Mouse (Mus musculus): ENCODE measurements around the gene Ttc3. TPM values are rescaled to one million over a fixed set of nuclear protein-coding genes. Genes with fewer than 3 reads are reported as not detected.
A peak's percentile ranks its signal among the peaks of the same experiment; 100 is the strongest.
"Not testable (repeated sequence)": the region's sequence is repeated elsewhere in the genome, so short reads cannot be mapped to it uniquely, and the experiment has no call there.

Ttc3 gene
- total RNA-seq (2021), result 10 to 100 TPM; 46.8 to 50.2 TPM
- long read RNA-seq, experiment 1, partial matches to known transcripts, result 4 of 10 reads
- long read RNA-seq, experiment 1, other reads (novel, unspliced or antisense), result 5 of 10 reads
- long read RNA-seq, experiment 2, partial matches to known transcripts, result 10 of 17 reads
- long read RNA-seq, experiment 2, other reads (novel, unspliced or antisense), result 6 of 17 reads

DNA sequence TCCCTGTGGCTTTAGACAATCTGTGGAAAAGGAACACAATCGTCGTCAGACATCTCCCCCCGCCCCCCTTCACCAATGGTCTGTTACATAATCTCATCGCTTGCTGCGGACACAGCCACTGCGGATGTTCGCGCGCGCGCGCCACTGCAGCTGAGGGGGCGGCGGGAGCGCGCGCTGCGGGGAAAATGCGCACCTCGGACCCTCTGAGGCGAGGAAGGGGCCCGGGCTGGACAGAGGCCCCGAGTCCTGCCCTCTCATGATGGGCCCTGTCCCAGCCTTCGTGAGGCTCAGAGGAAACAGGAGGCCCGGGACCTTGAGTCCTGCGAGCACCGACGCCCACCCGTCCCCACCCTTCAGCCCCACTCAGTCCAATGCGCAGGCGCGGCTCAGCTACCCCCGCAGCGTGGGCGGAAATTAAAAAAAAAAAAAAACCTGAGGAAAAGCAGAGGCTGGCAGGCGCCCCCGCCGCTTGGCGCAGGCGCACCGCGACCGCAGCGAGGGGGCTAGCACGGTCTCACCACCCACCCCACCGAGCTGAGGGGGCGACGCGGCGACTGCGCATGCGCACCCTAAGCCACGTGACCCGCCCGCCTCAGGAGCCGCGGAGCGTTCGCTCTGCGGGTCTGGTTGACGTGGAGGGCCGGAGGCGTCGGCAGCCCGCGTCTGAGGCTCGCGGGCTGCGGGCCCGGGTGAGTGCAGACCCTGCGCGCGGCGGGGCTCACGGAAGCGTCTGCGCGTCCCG is at the start of gene Ttc3:
Gene Ttc3, plus strand, starts transcription at position 446 of the 742 bp plus-strand sequence.
- DNase-seq, result peak; percentile 95

DNA sequence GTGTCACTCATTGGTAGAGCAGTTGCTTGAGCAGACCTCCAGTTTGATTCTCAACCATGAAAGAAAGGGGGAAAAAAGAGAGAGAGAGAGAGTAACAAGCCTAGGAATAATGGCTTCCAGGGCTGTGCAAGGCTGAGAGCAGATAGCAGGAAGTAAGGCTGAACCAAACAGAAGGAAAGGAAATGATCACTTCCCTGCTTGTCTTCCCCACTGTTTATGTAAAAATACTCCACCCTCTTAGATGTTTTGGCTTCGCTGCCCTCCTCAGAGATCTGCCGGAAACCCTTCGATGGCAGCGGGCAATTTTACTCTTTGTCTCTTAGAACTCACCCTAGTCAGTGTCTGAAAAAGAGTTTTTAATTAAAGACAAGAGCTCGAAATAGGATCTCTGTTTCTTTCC is 46.7 kb upstream of the Ttc3 start:
- no peak for DNase-seq

DNA sequence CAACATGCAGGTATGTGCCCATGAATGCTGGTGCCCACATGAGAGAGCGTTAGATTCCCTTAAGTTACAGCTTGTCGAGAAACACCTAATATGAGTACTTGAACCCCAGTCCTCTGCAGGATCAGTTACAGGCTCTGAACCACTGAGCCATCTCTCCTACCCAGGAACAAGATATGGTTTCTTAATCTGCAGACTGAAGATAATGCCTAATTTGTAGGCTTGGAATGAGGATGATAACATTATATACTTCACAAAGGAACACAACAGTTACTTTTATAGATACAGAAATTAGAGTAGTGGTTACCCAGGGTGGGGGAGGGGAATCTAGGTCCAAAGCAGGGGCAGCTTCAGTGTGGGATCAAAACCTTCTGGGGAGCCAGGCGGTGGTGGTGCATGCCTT is 44.4 kb upstream of the Ttc3 start:
- DNase-seq, result no peak

DNA sequence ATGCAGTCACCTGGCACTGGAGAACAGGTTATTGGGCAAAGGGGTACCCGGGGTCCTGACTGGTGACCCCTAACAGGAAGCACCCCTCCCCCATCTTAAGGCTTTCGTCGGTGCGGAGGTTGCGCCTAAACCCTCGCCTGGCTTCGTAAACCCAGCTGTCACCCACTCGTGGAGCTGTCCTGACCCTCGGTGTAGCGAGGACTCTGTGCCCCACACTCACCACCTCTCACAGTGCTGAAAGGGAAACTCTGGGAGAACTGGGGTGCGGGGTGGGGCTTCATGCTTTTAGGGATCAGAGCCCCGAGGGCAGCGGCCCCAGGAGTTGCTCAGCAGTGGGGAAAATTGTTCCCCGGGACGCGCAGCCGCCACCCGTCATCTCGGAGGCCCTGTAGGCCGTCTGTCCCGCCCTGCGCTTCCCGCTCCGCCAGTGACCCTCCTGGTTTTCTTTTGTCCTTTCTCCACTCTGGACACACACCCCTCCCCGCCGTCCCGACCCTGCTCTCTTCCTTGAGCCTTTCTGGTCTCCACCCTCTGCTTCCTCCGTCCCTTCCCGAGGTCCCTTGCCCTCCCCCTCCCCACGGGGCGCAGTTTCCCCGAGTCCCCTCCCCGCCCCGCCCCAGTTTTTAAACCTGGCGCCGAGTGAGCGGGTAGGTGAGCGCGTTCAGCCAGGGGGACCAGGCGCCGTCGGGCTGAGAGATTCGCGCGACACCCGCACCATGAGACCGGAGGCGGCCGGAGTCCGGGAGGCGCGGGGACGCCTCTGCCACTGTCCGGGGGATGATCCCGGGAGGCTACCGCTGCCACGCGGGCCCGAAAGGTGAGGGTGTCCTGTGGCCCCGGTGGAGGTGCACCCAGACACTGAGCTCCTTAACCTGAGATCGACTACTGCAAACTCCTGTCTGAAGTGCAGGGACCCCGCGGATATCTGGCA is 42.4 kb upstream of the Ttc3 start, which contains the start of gene Ripply3:
Gene Ripply3, plus strand, starts transcription at position 640 of the 931 bp plus-strand sequence.
- DNase-seq, result peak; percentile 40

DNA sequence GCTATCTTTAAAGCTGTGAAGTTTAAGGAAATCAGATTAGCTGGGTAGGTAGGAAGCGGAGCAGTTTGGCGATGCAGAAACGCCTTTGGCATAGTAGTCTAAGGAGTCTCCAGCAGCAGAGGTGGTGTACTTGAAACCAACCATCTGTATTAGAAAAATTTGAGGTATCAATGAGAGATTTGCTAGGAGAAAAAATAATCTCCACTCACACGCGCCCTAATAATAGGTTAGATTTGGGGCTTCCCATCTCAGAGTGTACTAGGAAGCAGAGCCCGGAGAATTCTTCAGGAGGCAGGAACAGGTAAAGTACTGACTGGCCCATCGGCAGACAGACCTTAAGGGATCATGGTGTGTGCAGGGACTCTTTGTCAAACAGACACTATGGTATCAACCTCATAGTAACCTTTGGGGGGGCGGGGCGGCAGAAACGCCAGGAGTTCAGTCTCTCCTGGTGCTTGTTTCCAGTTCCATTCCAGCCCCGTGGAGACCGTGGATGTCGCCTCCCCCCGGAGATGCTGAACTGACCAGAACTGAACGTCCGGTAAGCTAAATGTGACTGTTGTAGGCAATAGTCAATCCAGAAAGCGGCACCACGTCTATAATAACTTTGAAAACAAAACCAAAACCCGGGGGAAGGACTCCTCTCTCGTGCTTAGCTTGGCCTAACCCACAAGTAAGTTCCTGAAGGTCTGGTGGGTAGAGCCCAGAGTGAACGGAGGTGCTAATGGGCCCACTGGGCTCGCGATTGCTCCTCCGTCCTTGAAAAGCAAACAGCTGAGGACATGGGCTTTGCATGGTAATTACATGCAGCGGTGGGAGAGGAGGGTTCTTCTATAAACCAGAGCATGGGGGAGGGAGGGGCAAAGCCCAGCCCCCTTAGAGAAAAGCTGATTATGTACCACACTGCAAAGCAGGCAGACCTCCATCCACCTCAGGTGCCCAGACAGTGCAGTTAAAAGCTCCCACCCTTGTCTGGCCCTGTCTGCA is 41.2 kb upstream of the Ttc3 start:
- no peak for DNase-seq

DNA sequence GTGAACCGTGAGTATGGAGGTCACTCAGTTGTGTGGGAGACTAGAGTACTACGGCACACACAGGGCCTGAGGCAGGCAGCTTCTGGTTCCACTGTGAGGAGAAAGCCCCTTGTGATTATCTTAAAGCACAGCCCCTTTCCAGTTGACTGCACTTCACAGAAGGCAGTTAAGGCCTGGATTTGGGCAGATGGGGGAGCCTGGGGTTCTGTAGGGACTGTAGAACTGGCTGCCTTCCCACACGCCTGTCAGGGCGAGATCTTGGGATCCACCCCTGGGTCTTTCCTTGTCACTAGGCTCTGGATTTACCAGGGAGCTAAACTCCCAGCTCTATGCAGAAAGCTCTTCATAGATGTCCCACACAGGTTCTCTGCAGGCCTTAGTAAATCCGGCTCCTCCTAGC is 40.0 kb upstream of the Ttc3 start:
- DNase-seq, result no peak

DNA sequence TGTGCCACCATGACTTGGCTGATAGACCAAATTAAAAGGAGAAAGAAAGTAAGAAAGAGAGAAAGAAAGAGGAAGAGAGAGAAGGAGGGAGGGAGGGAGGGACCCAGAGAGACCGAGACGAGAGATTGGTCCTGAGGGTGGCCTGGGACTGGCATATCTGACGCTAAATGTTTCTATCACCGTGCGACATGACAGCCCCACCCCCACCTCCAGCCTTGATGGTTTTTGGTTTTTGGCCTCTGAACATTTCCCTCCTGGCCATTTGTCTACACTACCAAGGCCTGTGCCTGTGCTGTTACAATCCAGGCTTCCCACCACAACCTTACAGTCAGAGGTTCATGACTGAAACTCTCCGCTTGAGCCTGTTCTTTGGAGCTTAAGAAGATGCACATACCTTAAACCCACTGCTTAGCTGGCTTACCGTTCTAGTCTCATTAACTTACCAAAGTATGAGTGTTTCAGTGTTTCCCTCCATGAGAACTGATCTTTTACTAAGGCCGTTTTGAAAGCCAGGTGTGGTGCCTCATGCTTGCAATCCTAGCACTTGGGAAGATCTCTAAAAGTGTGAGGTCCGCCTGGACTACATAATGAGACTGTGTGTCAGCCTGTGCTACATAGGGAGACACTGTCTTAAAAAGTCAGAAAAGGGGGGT is 39.1 kb upstream of the Ttc3 start:
- DNase-seq, result no peak

DNA sequence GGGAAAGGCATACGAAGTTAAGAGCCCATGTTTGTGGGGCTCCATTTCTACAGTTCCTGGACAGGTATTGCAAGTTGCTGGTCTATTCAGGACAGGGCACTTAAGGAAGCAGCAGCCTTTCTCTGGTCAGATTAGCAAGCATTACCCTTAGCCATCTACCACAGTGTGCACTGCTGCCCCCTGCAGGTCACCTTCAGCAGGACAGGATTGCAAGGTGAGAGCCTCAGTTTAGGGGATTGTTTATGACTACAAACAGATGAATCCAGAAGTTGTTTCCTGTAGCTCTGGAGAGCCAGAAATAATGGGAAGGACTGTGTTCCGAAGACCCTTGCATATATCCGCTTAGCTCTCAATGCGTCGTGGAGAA is 38.5 kb upstream of the Ttc3 start:
- no peak for DNase-seq

DNA sequence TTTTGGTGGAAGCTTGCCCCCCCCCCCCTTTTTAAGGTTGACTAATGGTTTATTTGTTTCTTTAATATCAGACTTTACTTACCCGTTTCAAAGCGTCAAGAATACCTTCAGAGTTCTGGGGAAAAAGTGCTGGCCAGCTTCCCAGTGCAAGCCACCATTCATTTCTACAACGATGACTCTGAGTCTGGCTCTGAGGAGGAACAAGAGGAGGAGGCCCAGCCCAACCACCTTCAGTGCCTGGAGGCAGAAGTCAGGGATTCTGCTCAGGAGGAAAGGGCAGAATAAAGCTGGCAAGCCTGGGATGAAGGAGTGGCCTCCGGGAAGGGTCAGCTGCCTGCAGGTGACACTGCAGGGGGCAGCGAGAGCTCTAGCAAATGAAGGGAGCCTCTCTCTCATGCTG is 34.8 kb upstream of the Ttc3 start:
- DNase-seq, result no peak

DNA sequence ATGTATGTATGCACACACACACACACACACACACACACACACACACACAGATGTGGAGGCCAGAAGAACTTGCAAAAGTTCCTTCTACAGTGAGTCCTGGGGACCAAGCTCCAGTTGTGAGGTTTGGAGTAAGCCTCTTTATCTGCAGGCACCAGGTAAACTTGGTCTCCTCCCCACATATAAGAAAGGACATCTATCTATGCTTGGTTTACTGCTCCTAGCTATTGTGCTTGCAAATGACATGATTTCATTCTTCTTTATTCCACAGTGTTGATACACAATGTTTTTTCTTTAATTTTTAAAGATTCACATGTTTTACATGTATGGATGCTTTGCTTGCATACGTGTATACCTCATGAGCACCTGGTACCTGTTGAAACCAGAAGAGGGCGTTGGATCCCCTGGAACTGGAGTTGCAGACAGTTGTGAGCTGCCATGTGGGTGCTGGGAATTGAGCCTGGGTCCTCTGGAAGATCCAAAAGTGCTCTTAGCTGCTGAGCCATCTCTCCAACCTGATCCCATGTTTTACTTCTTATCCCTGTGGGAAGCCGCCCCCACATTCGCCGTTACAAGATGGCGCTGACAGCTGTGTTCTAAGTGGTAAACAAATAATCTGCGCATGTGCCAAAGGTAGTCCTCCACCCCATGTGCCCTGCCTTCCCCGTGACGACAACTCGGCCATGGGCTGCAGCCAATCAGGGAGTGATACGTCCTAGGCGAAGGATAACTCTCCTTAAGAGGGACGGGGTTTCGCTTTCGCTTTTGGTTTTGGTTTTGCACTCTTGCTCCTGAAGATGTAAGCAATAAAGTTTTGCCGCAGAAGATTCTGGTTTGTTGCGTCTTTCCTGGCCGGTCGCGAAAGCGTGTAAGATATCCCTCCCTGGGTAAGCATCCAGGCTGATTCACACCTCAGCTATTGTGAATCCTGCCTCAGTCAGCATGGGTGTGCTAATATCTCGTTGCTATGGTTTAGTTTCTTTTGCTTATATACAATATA is 31.0 kb upstream of the Ttc3 start:
- DNase-seq, result not testable (repeated sequence)

DNA sequence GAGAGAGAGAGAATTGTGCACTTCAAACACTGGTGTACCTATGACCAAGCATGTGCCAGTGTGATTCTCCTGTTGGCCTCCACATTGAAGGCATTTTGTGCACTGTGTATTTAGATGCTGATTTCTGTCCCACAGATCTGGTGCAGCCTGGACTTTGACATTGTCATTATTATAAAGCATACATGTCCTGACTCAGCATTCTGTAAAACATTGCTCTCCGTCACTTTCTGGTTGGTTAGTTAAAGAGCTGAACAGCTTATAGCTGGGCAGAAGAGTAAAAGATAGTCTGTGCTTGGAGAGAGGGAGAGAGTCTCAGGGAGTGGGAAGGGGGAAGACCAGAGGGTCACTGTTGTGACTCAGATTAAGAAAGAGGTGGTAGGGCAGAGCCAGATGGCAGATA is 24.7 kb upstream of the Ttc3 start:
- no peak for DNase-seq

DNA sequence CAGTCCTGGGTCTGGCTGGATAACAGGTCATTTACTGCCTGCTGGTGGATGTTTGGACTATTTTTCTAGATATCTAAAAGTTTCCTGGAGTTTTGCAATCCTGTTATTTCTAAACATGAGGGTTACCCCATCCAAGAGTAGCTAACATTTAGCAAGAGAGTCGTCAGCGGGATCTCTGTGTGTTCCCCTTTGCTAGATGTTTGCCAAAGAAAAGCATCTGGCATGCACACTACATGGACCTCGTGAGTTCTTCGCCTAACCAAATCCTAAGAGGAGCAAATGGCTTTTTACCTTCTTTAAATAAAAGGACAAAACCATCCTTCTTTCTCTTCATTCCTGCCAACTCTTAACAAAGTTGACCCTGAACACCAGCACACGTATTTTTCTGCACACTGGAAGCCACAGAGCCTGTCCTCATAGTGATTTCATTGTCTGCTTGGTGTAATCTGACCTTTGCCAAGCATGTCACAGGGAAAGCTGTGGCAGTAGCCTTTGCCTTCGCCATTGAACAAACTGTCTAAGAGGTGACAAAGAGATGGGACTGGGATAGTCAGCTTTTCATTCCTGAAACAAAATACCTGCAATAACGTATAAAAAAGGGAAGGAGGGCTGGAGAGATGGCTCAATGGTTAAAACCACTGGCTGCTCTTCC is 23.2 kb upstream of the Ttc3 start:
- no peak for DNase-seq

DNA sequence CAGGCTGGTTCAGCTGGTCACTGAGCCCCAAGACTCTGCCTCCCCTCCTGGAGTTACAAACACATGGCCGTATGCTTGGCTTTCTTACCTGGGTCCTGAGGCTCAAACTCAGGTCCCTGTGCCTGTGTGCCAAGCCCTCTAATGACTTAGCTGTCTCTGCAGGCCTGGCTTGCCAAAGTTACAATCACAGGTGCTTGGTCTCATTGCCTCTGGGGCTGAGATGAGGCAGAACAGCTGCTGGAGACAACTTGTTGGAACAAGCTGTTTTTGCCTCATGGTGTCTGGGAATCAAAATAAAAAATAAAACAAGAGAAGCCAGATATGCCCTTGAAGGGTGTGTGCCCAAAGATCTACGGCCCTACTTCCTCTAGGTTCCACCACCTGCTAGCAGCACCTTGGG is 21.6 kb upstream of the Ttc3 start:
- DNase-seq, result peak; percentile 23

DNA sequence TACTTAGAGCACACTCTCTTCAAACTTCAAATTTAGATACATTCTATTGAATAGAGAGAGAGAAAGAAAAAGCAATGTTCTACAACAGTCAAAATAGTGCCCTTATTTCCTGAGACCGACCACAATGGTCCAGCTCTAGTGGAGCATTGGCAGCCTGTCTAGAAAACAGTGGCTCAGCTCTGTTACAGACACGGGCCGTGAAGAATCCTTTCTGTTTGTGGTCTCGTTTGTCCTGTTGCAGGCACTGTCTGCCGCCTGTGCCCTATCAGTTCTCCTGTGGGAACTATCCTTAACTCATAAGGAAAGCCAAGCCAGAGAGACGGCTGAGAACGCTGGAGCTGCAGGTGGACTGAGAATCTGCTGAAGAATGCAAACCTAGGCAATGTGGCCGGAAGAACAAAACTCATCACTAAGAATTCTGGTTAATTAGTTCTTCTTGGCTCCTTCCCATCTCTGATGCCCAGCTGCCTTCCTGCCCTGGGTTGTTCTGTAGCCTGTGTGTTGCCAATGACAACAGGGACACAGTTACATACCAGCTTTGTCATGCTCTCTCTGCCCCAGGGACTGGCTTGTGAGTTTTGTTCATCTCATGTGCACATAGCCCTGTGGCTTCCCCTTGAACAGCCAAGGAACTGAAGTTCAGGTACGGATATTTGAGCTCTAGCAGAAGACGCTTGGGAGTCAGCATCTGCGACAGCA is 20.7 kb upstream of the Ttc3 start:
- no peak for DNase-seq

DNA sequence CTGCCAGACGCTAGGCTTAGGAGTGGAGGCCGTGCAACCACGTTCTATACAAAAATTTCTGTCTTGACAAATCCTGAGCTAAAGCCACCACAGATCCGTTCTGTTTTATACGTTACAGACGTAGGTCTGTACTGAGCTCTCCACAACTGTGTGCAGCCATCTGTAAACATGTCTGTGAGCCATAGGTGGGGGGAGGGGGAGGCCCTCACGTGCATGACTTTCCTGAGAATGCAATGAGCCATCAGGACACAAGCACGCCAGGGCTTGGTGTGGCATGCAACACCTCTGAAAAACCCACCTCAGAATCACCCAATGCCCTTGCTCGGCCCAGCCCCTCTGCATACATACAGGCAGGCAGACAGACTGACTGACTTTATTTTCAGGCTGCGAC is 20.1 kb upstream of the Ttc3 start:
- no peak for DNase-seq

DNA sequence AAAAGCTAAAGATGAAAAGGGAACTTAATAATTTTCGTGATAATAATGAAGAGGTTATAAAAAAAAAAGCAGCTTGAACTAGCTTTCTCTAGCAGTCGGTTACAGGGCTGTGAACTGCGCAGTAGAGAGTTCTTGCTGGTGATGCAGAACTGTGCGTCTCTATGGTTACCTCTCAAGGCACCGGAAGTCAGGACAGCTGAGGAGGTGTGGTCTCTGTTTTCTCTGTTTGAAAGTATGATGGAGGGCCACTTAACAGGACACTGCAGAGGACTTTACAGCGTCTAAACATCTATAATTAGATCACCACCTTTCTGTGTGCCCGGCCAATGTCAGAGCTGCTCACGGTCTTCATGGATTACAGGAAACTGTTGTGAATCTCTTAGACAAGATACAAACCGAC is 16.0 kb upstream of the Ttc3 start:
- no peak for DNase-seq

DNA sequence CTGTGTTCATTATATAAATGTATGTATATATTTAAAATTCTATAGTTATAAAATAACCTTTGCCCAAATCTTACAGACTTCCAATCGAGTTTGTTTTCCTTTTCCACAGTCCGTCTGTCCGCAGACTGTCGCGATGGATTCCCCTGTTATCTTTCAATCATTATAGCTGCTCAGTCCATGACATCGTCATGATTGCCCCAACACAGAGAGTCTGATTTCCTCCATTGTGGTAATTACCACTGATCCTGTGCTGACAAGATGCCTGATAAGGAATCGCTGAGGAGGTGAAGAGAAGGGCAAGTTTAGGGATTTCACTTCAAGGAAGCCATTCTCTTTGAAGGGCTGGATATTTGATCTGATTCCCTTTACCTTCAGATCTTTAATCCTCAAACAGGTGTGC is 14.4 kb upstream of the Ttc3 start:
- no peak for DNase-seq

DNA sequence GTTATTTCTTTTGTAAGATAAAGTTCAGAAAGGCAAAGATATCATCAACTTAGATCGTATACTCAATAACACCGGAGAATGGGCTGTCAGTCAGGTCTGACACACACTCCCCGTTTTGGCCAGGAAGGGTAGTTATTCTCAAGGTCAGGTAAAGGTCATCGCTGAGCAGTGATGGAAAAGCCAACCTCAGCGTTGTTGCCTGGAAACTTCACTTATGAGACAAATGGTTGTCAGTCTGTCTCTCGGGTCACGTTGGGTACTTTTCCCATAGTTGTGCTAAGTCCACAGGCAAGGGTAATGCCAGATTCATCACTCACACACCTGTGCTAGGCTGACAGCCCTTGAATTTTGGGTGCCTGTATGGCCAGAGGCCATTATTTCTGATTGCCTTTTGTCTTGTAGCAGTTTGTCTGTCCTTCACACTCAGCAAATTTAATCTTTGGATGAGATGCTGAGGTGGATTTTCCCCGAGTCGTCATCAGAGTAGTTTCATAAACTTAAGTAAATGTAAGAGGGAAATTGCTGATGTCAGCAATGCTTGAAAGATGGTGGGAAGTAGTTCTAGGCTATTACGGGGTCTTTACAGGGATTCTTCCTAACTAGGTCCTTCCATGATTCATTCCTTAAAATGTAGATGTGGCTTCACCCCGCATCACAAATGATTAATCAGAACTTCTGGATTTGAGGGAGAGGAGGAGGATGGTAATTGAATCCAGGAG is 13.5 kb upstream of the Ttc3 start:
- DNase-seq, result no peak

Data from gastrocnemius, postnatal 25 days (tissue).